ENCODE assay signal across 16 mouse cellular contexts in genomic region chr12:86628050-86628782, GRCm38 (mm10). TPM values are rescaled to one million over a fixed set of nuclear protein-coding genes. Genes with fewer than 3 reads are reported as not detected.
DNase-seq lines count a peak whose midpoint lies in the region; ATAC-seq and TF ChIP-seq lines count a peak whose summit lies in the region.
"Had no signal": no experiment of that assay in that cellular context is flagged by ENCODE, and none has a peak within 500 bp of the region (broad histone marks: within the 10 kb centered on the region; RNA-seq: fewer than 3 reads in every experiment).

No protein-coding gene starts in this region.

- TF ChIP-seq CTCF in stomach, postnatal 0 days (IDR thresholded peaks at IDR 0.05; ENCODE audit: low read depth), result no peak
- TF ChIP-seq CTCF in hindbrain, postnatal 0 days (IDR thresholded peaks at IDR 0.05; ENCODE audit: low read depth), result no peak

- WGBS in heart, embryonic 15.5 days, result 66% methylated on average over 10 of the region's 10 CpGs
- WGBS in stomach, embryonic 14.5 days, result 54% methylated on average over 10 of the region's 10 CpGs
- 34% methylated on average over 10 of the region's 10 CpGs for WGBS in stomach, postnatal 0 days
- WGBS in hindbrain, postnatal 0 days, result 88% methylated on average over 10 of the region's 10 CpGs

- no peak for TF ChIP-seq EP300 in stomach, postnatal 0 days (optimal IDR thresholded peaks at IDR 0.05)

- no peaks in the 10 kb centered on the region for H3K36me3 ChIP-seq in heart, embryonic 15.5 days
- no peaks in the 10 kb centered on the region for H3K36me3 ChIP-seq in stomach, embryonic 14.5 days (ENCODE audit: control insufficient read depth, insufficient read depth, low read length)
- no peaks in the 10 kb centered on the region for H3K36me3 ChIP-seq in stomach, postnatal 0 days (ENCODE audit: control insufficient read depth, insufficient read depth, low read length)
- no peaks in the 10 kb centered on the region for H3K36me3 ChIP-seq in hindbrain, postnatal 0 days (ENCODE audit: insufficient read depth, low read length)
- H3K36me3 ChIP-seq: forebrain, embryonic 10.5 days; neural tube, embryonic 15.5 days had no signal

- H3K27me3 ChIP-seq in heart, embryonic 15.5 days, result 0 out of 2 replicates have a peak, but pooled peaks cover 5% of the 10 kb centered on the region
- H3K27me3 ChIP-seq in stomach, embryonic 14.5 days (ENCODE audit: control insufficient read depth, insufficient read depth, low read length), result no peaks in the 10 kb centered on the region
- no peaks in the 10 kb centered on the region for H3K27me3 ChIP-seq in stomach, postnatal 0 days (ENCODE audit: control insufficient read depth, insufficient read depth, low read length)
- no peaks in the 10 kb centered on the region for H3K27me3 ChIP-seq in hindbrain, postnatal 0 days (ENCODE audit: insufficient read depth, low read length)
- H3K27me3 ChIP-seq: neural tube, embryonic 15.5 days had no signal

- H3K4me2 ChIP-seq in heart, embryonic 15.5 days, result no peak overlapping the region
- no peak overlapping the region for H3K4me2 ChIP-seq in stomach, embryonic 14.5 days (replicated peaks; ENCODE audit: low read depth, low read length)
- no peak overlapping the region for H3K4me2 ChIP-seq in stomach, postnatal 0 days (replicated peaks; ENCODE audit: low read depth)
- no peak overlapping the region for H3K4me2 ChIP-seq in hindbrain, postnatal 0 days (ENCODE audit: low read depth, low read length)
- H3K4me2 ChIP-seq: liver, embryonic 11.5 days; neural tube, embryonic 15.5 days had no signal

- peak overlapping the region; percentile 25 for H3K27ac ChIP-seq in heart, embryonic 15.5 days
- 0 out of 2 replicates have a peak overlapping the region, but pooled peaks have one; percentile 27 for H3K27ac ChIP-seq in stomach, embryonic 14.5 days (ENCODE audit: low read length)
- H3K27ac ChIP-seq in stomach, postnatal 0 days (replicated peaks), result no peak overlapping the region
- H3K27ac ChIP-seq in hindbrain, postnatal 0 days, result no peak overlapping the region
- H3K27ac ChIP-seq: forebrain, embryonic 10.5 days; neural tube, embryonic 15.5 days had no signal

- ATAC-seq in heart, embryonic 15.5 days (replicated peaks; ENCODE audit: insufficient number of reproducible peaks, insufficient read depth, low FRiP score, low read depth), result no peak
- ATAC-seq in stomach, embryonic 14.5 days (ENCODE audit: insufficient number of reproducible peaks, insufficient read depth, low FRiP score, low read depth), result no peak
- ATAC-seq in stomach, postnatal 0 days (ENCODE audit: low FRiP score, low TSS enrichment), result no peak
- no peak for ATAC-seq in granulocyte monocyte progenitor cell, adult 5-6 weeks (replicated peaks; ENCODE audit: poor library complexity, severe bottlenecking)
- no peak for ATAC-seq in hindbrain, postnatal 0 days
- ATAC-seq: forebrain, postnatal 0 days; midbrain, embryonic 16.5 days had no signal

- peaks cover 11% of the 10 kb centered on the region for H3K4me1 ChIP-seq in heart, embryonic 15.5 days (replicated peaks)
- H3K4me1 ChIP-seq in stomach, embryonic 14.5 days (ENCODE audit: control insufficient read depth, insufficient read depth, low read length), result no peaks in the 10 kb centered on the region; the same call in 1 of the 2 replicates
- H3K4me1 ChIP-seq in stomach, postnatal 0 days (replicated peaks; ENCODE audit: control insufficient read depth, insufficient read depth), result no peaks in the 10 kb centered on the region
- H3K4me1 ChIP-seq in hindbrain, postnatal 0 days (ENCODE audit: insufficient read depth, low read length), result no peaks in the 10 kb centered on the region
- H3K4me1 ChIP-seq: forebrain, embryonic 10.5 days; neural tube, embryonic 15.5 days had no signal

- H3K9me3 ChIP-seq in heart, embryonic 15.5 days (replicated peaks), result no peaks in the 10 kb centered on the region
- no peaks in the 10 kb centered on the region for H3K9me3 ChIP-seq in stomach, embryonic 14.5 days (ENCODE audit: control insufficient read depth, low read depth, low read length)
- no peaks in the 10 kb centered on the region for H3K9me3 ChIP-seq in stomach, postnatal 0 days (ENCODE audit: control insufficient read depth, low read length)
- H3K9me3 ChIP-seq in hindbrain, postnatal 0 days (ENCODE audit: low read length), result no peaks in the 10 kb centered on the region
- H3K9me3 ChIP-seq: forebrain, embryonic 10.5 days; neural tube, embryonic 15.5 days had no signal

- H3K4me3 ChIP-seq in heart, embryonic 15.5 days, result no peak overlapping the region
- H3K4me3 ChIP-seq in stomach, embryonic 14.5 days (ENCODE audit: low read depth, low read length), result no peak overlapping the region
- no peak overlapping the region for H3K4me3 ChIP-seq in stomach, postnatal 0 days (ENCODE audit: low read depth, low read length)
- no peak overlapping the region for H3K4me3 ChIP-seq in hindbrain, postnatal 0 days (ENCODE audit: low read length)
- H3K4me3 ChIP-seq: forebrain, embryonic 10.5 days; neural tube, embryonic 15.5 days had no signal

- H3K9ac ChIP-seq in heart, embryonic 15.5 days, result no peak overlapping the region
- no peak overlapping the region for H3K9ac ChIP-seq in stomach, embryonic 14.5 days (replicated peaks; ENCODE audit: low read depth, low read length)
- H3K9ac ChIP-seq in stomach, postnatal 0 days (ENCODE audit: low read length), result no peak overlapping the region
- H3K9ac ChIP-seq in hindbrain, postnatal 0 days (replicated peaks; ENCODE audit: low read length), result no peak overlapping the region
- H3K9ac ChIP-seq: forebrain, postnatal 0 days; neural tube, embryonic 15.5 days had no signal

- DNase-seq in heart, adult 18-20 months, result no peak
- no peak for DNase-seq in stomach, postnatal 0 days (ENCODE audit: low spot score)
- DNase-seq in lung, postnatal 25 days (ENCODE audit: low spot score), result peak; percentile 19
- DNase-seq in hindbrain, postnatal 0 days (ENCODE audit: low spot score), result no peak
- DNase-seq: cerebellum, adult 8-10 months; forebrain, postnatal 0 days; heart, postnatal 10 days; kidney, adult 2 months; thymus, adult 2 months had no signal

RNA-seq across cellular contexts. Expression of gene Vash1, which starts 50.3 kb away (rescaled TPM):
- polyA plus RNA-seq in heart, embryonic 15.5 days (2015; fragmentation: Nextera tagmentation; extraction: Ambion mirVana), result 11.0 and 11.9 TPM in 2 replicates
- 10 to 100 TPM in 1 of 2 experiments, 1 to 10 TPM in 1; 9.2 to 18.5 TPM for total RNA-seq in heart, adult 18-20 months (2021)
- 10.5 and 12.2 TPM in 2 replicates for polyA plus RNA-seq in stomach, embryonic 14.5 days (2014; fragmentation: Nextera tagmentation; extraction: Ambion mirVana)
- polyA plus RNA-seq in stomach, postnatal 0 days (2015; fragmentation: Nextera tagmentation; extraction: Ambion mirVana), result 3.4 and 3.5 TPM in 2 replicates
- total RNA-seq in granulocyte monocyte progenitor cell, adult 5-6 weeks (2014; fragmentation: Nextera tagmentation), result 0.41 TPM in 1 of 2 replicates, not detected in the other
- 0.21 TPM in 1 of 2 replicates, not detected in the other for total RNA-seq in granulocyte monocyte progenitor cell, adult 5-6 weeks (2017)
- 109 and 114 TPM in 2 replicates for total RNA-seq in hindbrain, postnatal 0 days (2014; rRNA removed)
- 25.0 and 26.5 TPM in 2 replicates for polyA plus RNA-seq in hindbrain, postnatal 0 days (2015; fragmentation: Nextera tagmentation; extraction: Ambion mirVana)

Comparison
In these comparisons a context has a peak if more than half of its experiments do, and no peak if none do; other contexts are left out.
1. H3K27ac ChIP-seq: peak in heart, embryonic 15.5 days (single experiment) and stomach, embryonic 14.5 days (single experiment); none in stomach, postnatal 0 days (single experiment) and hindbrain, postnatal 0 days (single experiment).